Mouse (Mus musculus) urinary bladder, postnatal 36 days (tissue): ENCODE measurements at regions not wholly inside any gene's neighbourhood (a gene's known extent, or its start where the extent isn't known, plus 50 kb on each side); places are given as distances from the start of the nearest gene placed in this dataset.
A peak's percentile ranks its signal among the peaks of the same experiment; 100 is the strongest.

ENCODE experiments used
- DNase-seq, 2 experiments: peaks; one replicate each; pipeline ENCODE4 v3.0.0; 2022; ENCODE audit warnings: low spot score in 2 of 2, mixed read lengths in 1 of 2

- peak in 1 of 2 experiments; percentile 22 for DNase-seq
Measured at GRCm38 (mm10) chr10:117896911-117897643, 51.2 kb upstream of the Rap1b start.

GRCm38 (mm10) chr10:117897766-117898165, 51.9 kb upstream of the Rap1b start:
- no peak for DNase-seq

GRCm38 (mm10) chr10:117898391-117898790, 52.6 kb upstream of the Rap1b start:
- DNase-seq, result no peak

GRCm38 (mm10) chr10:117899410-117899935, 53.6 kb upstream of the Rap1b start:
- DNase-seq, result no peak

- peak in 1 of 2 experiments; percentile 12 for DNase-seq
Measured at GRCm38 (mm10) chr10:117905666-117906266, 59.9 kb upstream of the Rap1b start.

- peak; percentile 56 to 75 for DNase-seq
Measured at GRCm38 (mm10) chr10:117906267-117906811, 60.5 kb upstream of the Rap1b start.

- no peak for DNase-seq
Measured at GRCm38 (mm10) chr10:117908079-117908675, 62.3 kb upstream of the Rap1b start.

GRCm38 (mm10) chr10:117909155-117909554, 63.3 kb upstream of the Rap1b start:
- DNase-seq, result no peak

- no peak for DNase-seq
Measured at GRCm38 (mm10) chr10:117909811-117910239, 64.0 kb upstream of the Rap1b start.

GRCm38 (mm10) chr10:117910426-117910825, 64.6 kb upstream of the Rap1b start:
- no peak for DNase-seq

- no peak for DNase-seq
Measured at GRCm38 (mm10) chr10:117915011-117915735, 69.3 kb upstream of the Rap1b start.

GRCm38 (mm10) chr10:117916280-117916679, 70.4 kb upstream of the Rap1b start:
- peak; percentile 43 to 53 for DNase-seq

- DNase-seq, result no peak
Measured at GRCm38 (mm10) chr10:117917870-117918269, 72.0 kb upstream of the Rap1b start.

GRCm38 (mm10) chr10:117918616-117919015, 72.8 kb upstream of the Rap1b start:
- DNase-seq, result no peak

GRCm38 (mm10) chr10:117919186-117919941, 73.5 kb upstream of the Rap1b start:
- no peak for DNase-seq

GRCm38 (mm10) chr10:117925186-117925585, 79.4 kb upstream of the Rap1b start:
- DNase-seq, result no peak

- no peak for DNase-seq
Measured at GRCm38 (mm10) chr10:117925611-117926555, 80.0 kb upstream of the Rap1b start.

GRCm38 (mm10) chr10:117928998-117929397, 83.2 kb upstream of the Rap1b start:
- DNase-seq, result no peak

GRCm38 (mm10) chr10:117934797-117935196, 89.0 kb upstream of the Rap1b start:
- no peak for DNase-seq

GRCm38 (mm10) chr10:117938717-117939116, 92.9 kb upstream of the Rap1b start:
- no peak for DNase-seq
